Mouse (Mus musculus) right cerebral cortex, adult 2 months (tissue): ENCODE measurements around the gene Hes5.

Experiments used
- DNase-seq, 2 experiments: peaks; one replicate each; pipeline ENCODE4 v3.0.0; 2021 to 2022; ENCODE audit warnings: low spot score in 2 of 2

Gene Hes5

DNA sequence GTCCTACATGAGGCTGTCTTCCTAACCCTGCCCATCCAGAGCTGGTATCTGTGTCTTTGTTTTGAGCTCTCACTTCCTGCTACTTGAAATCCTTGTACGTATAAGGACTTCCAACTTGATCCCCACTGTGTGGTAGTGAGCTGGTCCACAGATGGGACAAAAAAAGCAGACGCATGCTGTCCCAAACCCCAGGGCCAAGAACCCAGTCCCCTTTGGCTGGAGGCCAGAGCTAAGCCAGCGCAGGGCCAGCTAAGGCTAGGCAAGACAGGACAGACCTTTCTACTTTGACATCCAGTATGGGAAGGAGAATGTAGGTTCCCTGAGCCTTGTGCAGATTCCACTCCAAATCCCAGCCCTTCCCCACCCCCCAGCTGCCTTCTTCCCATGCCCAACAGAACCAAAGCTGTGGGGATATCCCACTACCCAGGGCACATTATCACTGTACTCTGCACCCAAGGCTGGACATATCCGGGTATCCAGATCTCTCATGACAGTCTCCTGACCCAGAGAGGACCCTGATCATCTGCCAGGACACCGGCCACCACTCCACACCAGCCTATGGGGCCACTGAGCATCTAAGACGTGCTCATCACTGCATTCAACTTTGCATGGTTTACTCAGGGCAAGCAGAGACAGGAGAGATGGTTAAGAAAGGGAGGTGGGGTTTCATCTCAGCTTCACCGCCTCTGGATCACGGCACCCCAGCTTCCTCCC is 50.7 kb downstream of the Hes5 start:
- no peak for DNase-seq
